Mouse (Mus musculus): ENCODE data around the gene Otud5. TPM values are rescaled to one million over a fixed set of nuclear protein-coding genes. Genes with fewer than 3 reads are reported as not detected.

Gene Otud5
- total RNA-seq, 1 experiment, result 65.3 TPM

GRCm38 (mm10) chrX:7865343-7865742, 24.2 kb downstream of the Otud5 start:
- peaks cover 6% of the 10 kb centered on the region for H3K36me3 ChIP-seq (ENCODE audit: control insufficient read depth, insufficient read depth, low read length, poor library complexity, severe bottlenecking)
- in situ Hi-C loops (cut with MboI; ENCODE audit: low sequenced_read_pairs in 2 of 2, unreplicated experiment in 2 of 2), result no loop called here
- H3K4me3 ChIP-seq (ENCODE audit: insufficient read depth in 1 of 2, low read depth in 1 of 2, low read length in 2 of 2, poor library complexity in 1 of 2, severe bottlenecking in 1 of 2), result no peak overlapping the region
- DNase-seq (ENCODE audit: low read depth, low spot score), result no peak
- no peaks in the 10 kb centered on the region for H3K9me3 ChIP-seq (ENCODE audit: control insufficient read depth, insufficient read depth, low read depth, low read length)
- TF ChIP-seq ZNF384 (IDR thresholded peaks at IDR 0.05; ENCODE audit: low read depth, low read length) (no peak), HCFC1 (IDR thresholded peaks at IDR 0.05; ENCODE audit: borderline replicate concordance, insufficient read depth, low read length) (no peak), MAFK (IDR thresholded peaks at IDR 0.05; ENCODE audit: insufficient read depth, low read depth, low read length) (no peak), CHD2 (IDR thresholded peaks at IDR 0.05; ENCODE audit: low read depth, low read length) (no peak), ZC3H11A (IDR thresholded peaks at IDR 0.05; ENCODE audit: borderline replicate concordance, low read depth, low read length) (no peak)
- H3K4me1 ChIP-seq (ENCODE audit: control insufficient read depth in 2 of 2, insufficient read depth in 2 of 2, low read length in 2 of 2, poor library complexity in 1 of 2), result peaks cover 0 to 8% of the 10 kb centered on the region in 2 experiments; a peak in 3 of 4 replicates
- H3K9ac ChIP-seq (ENCODE audit: insufficient read depth, low read depth, low read length, poor library complexity, severe bottlenecking), result no peak overlapping the region
- no peak overlapping the region for H3K27ac ChIP-seq (ENCODE audit: insufficient read depth, low read depth, low read length, poor library complexity, severe bottlenecking)

DNA sequence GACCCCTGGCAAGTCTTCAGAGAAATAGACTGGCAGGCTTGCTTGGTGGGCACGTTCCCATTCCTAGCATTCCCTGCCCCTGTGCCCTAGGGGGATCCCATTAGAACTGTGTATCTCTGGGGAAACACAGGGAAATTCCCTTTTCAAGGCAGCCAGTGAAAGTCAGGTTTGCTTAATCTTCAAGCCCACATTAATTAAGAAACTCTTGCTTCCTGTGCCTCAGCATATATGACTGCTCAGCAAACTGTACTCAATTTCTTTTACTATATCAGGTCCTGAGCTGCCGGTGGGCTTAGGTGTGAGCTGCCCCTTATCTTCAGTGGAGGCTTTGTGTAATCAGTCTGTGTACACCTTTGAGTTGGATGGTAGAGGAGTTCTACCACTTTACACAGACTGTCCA, 24.6 kb downstream of the Otud5 start:
- Histone ChIP-seq H3K9ac (ENCODE audit: insufficient read depth, low read depth, low read length, poor library complexity, severe bottlenecking) (no peak overlapping the region), H3K36me3 (ENCODE audit: control insufficient read depth, insufficient read depth, low read length, poor library complexity, severe bottlenecking) (peaks cover 6% of the 10 kb centered on the region), H3K4me3 (ENCODE audit: insufficient read depth in 1 of 2, low read depth in 1 of 2, low read length in 2 of 2, poor library complexity in 1 of 2, severe bottlenecking in 1 of 2) (no peak overlapping the region), H3K4me1 (ENCODE audit: control insufficient read depth in 2 of 2, insufficient read depth in 2 of 2, low read length in 2 of 2, poor library complexity in 1 of 2) (peaks cover 0 to 8% of the 10 kb centered on the region in 2 experiments; a peak in 3 of 4 replicates), H3K9me3 (ENCODE audit: control insufficient read depth, insufficient read depth, low read depth, low read length) (no peaks in the 10 kb centered on the region), H3K27ac (ENCODE audit: insufficient read depth, low read depth, low read length, poor library complexity, severe bottlenecking) (no peak overlapping the region)
- in situ Hi-C loops (cut with MboI; ENCODE audit: low sequenced_read_pairs in 2 of 2, unreplicated experiment in 2 of 2), result no loop called here
- no peak for DNase-seq (ENCODE audit: low read depth, low spot score)
- no peak for TF ChIP-seq CHD2 (IDR thresholded peaks at IDR 0.05; ENCODE audit: low read depth, low read length)
- no peak for TF ChIP-seq ZC3H11A (IDR thresholded peaks at IDR 0.05; ENCODE audit: borderline replicate concordance, low read depth, low read length)
- TF ChIP-seq MAFK (IDR thresholded peaks at IDR 0.05; ENCODE audit: insufficient read depth, low read depth, low read length), result no peak
- TF ChIP-seq ZNF384 (IDR thresholded peaks at IDR 0.05; ENCODE audit: low read depth, low read length), result no peak

- Histone ChIP-seq H3K36me3 (ENCODE audit: control insufficient read depth, insufficient read depth, low read length, poor library complexity, severe bottlenecking) (peaks cover 8% of the 10 kb centered on the region), H3K9me3 (ENCODE audit: control insufficient read depth, insufficient read depth, low read depth, low read length) (no peaks in the 10 kb centered on the region), H3K4me1 (ENCODE audit: control insufficient read depth in 2 of 2, insufficient read depth in 2 of 2, low read length in 2 of 2, poor library complexity in 1 of 2) (peaks cover 0 to 8% of the 10 kb centered on the region in 2 experiments; a peak in 3 of 4 replicates), H3K4me3 (ENCODE audit: insufficient read depth in 1 of 2, low read depth in 1 of 2, low read length in 2 of 2, poor library complexity in 1 of 2, severe bottlenecking in 1 of 2) (no peak overlapping the region), H3K9ac (ENCODE audit: insufficient read depth, low read depth, low read length, poor library complexity, severe bottlenecking) (no peak overlapping the region), H3K27ac (ENCODE audit: insufficient read depth, low read depth, low read length, poor library complexity, severe bottlenecking) (no peak overlapping the region)
- DNase-seq (ENCODE audit: low read depth, low spot score), result no peak
- TF ChIP-seq CHD2 (IDR thresholded peaks at IDR 0.05; ENCODE audit: low read depth, low read length), result no peak
- TF ChIP-seq ZNF384 (IDR thresholded peaks at IDR 0.05; ENCODE audit: low read depth, low read length), result no peak
- TF ChIP-seq HCFC1 (IDR thresholded peaks at IDR 0.05; ENCODE audit: borderline replicate concordance, insufficient read depth, low read length), result no peak
- TF ChIP-seq MAFK (IDR thresholded peaks at IDR 0.05; ENCODE audit: insufficient read depth, low read depth, low read length), result no peak
- no peak for TF ChIP-seq ZC3H11A (IDR thresholded peaks at IDR 0.05; ENCODE audit: borderline replicate concordance, low read depth, low read length)
- in situ Hi-C loops (cut with MboI; ENCODE audit: low sequenced_read_pairs in 2 of 2, unreplicated experiment in 2 of 2), result no loop called here
These were observed 26.0 kb downstream of the Otud5 start for GRCm38 (mm10) chrX:7867141-7867540.

DNA sequence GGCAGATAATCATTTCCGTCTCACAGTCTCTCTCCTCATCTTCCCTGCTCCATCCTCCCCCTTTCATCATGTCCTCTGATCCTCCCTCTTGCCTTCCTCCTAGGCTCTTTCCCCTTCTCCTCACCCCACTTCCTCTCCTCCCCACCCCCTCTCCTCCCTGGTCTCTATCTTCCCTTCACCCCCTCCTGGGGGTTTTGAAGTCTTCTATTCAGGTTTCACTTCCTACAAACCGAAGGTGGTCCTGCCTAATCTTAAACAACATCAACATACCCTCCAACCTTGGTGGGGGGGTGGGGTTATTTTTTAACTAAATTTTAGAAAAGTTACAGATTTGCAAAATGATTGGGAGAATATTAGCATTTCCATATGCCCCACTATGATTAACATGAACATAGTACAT, 27.3 kb downstream of the Otud5 start:
- H3K36me3 ChIP-seq (ENCODE audit: control insufficient read depth, insufficient read depth, low read length, poor library complexity, severe bottlenecking), result peaks cover 14% of the 10 kb centered on the region
- H3K9me3 ChIP-seq (ENCODE audit: control insufficient read depth, insufficient read depth, low read depth, low read length), result no peaks in the 10 kb centered on the region
- TF ChIP-seq CHD2 (IDR thresholded peaks at IDR 0.05; ENCODE audit: low read depth, low read length) (no peak), MAFK (IDR thresholded peaks at IDR 0.05; ENCODE audit: insufficient read depth, low read depth, low read length) (no peak), ZNF384 (IDR thresholded peaks at IDR 0.05; ENCODE audit: low read depth, low read length) (no peak), HCFC1 (IDR thresholded peaks at IDR 0.05; ENCODE audit: borderline replicate concordance, insufficient read depth, low read length) (no peak), ZC3H11A (IDR thresholded peaks at IDR 0.05; ENCODE audit: borderline replicate concordance, low read depth, low read length) (no peak)
- H3K4me3 ChIP-seq (ENCODE audit: insufficient read depth in 1 of 2, low read depth in 1 of 2, low read length in 2 of 2, poor library complexity in 1 of 2, severe bottlenecking in 1 of 2), result no peak overlapping the region
- peaks cover 0 to 8% of the 10 kb centered on the region in 2 experiments; a peak in 3 of 4 replicates for H3K4me1 ChIP-seq (ENCODE audit: control insufficient read depth in 2 of 2, insufficient read depth in 2 of 2, low read length in 2 of 2, poor library complexity in 1 of 2)
- no peak overlapping the region for H3K9ac ChIP-seq (ENCODE audit: insufficient read depth, low read depth, low read length, poor library complexity, severe bottlenecking)
- no peak overlapping the region for H3K27ac ChIP-seq (ENCODE audit: insufficient read depth, low read depth, low read length, poor library complexity, severe bottlenecking)
- in situ Hi-C loops (cut with MboI; ENCODE audit: low sequenced_read_pairs in 2 of 2, unreplicated experiment in 2 of 2), result no loop called here
- DNase-seq (ENCODE audit: low read depth, low spot score), result no peak

DNA sequence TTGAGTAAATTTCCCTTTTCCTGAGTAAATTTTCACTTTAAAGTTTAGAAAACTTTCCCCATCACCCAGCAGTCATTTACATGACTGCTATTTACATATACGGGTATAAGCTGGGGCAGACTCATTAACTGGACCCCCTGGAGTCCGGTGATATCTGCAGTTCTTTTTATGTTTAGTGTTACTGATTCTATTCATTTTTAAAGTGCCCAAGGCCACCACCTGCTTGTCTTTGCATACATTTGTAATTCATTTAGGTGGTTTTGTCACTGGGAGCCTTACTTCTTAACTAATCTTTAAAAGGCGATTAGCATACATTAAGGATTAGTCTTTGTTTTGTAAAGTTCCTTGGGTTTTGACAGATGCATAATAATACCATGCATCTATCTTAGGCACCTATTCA, 28.7 kb downstream of the Otud5 start:
- H3K36me3 ChIP-seq (ENCODE audit: control insufficient read depth, insufficient read depth, low read length, poor library complexity, severe bottlenecking), result peaks cover 24% of the 10 kb centered on the region
- H3K9ac ChIP-seq (ENCODE audit: insufficient read depth, low read depth, low read length, poor library complexity, severe bottlenecking), result no peak overlapping the region
- TF ChIP-seq CHD2 (IDR thresholded peaks at IDR 0.05; ENCODE audit: low read depth, low read length) (no peak), HCFC1 (IDR thresholded peaks at IDR 0.05; ENCODE audit: borderline replicate concordance, insufficient read depth, low read length) (no peak), ZNF384 (IDR thresholded peaks at IDR 0.05; ENCODE audit: low read depth, low read length) (no peak), ZC3H11A (IDR thresholded peaks at IDR 0.05; ENCODE audit: borderline replicate concordance, low read depth, low read length) (no peak), MAFK (IDR thresholded peaks at IDR 0.05; ENCODE audit: insufficient read depth, low read depth, low read length) (no peak)
- H3K27ac ChIP-seq (ENCODE audit: insufficient read depth, low read depth, low read length, poor library complexity, severe bottlenecking), result no peak overlapping the region
- H3K9me3 ChIP-seq (ENCODE audit: control insufficient read depth, insufficient read depth, low read depth, low read length), result no peaks in the 10 kb centered on the region
- in situ Hi-C loops (cut with MboI; ENCODE audit: low sequenced_read_pairs in 2 of 2, unreplicated experiment in 2 of 2), result no loop called here
- no peak for DNase-seq (ENCODE audit: low read depth, low spot score)
- H3K4me1 ChIP-seq (ENCODE audit: control insufficient read depth in 2 of 2, insufficient read depth in 2 of 2, low read length in 2 of 2, poor library complexity in 1 of 2), result peaks cover 0 to 8% of the 10 kb centered on the region in 2 experiments; a peak in 3 of 4 replicates
- H3K4me3 ChIP-seq (ENCODE audit: insufficient read depth in 1 of 2, low read depth in 1 of 2, low read length in 2 of 2, poor library complexity in 1 of 2, severe bottlenecking in 1 of 2), result no peak overlapping the region
